Mouse (Mus musculus): ENCODE measurements around the gene Ubtd2. TPM values are rescaled to one million over a fixed set of nuclear protein-coding genes. Genes with fewer than 3 reads are reported as not detected.

The Ubtd2 gene
- polyA plus RNA-seq, 1 experiment, result 2.4 TPM

DNA sequence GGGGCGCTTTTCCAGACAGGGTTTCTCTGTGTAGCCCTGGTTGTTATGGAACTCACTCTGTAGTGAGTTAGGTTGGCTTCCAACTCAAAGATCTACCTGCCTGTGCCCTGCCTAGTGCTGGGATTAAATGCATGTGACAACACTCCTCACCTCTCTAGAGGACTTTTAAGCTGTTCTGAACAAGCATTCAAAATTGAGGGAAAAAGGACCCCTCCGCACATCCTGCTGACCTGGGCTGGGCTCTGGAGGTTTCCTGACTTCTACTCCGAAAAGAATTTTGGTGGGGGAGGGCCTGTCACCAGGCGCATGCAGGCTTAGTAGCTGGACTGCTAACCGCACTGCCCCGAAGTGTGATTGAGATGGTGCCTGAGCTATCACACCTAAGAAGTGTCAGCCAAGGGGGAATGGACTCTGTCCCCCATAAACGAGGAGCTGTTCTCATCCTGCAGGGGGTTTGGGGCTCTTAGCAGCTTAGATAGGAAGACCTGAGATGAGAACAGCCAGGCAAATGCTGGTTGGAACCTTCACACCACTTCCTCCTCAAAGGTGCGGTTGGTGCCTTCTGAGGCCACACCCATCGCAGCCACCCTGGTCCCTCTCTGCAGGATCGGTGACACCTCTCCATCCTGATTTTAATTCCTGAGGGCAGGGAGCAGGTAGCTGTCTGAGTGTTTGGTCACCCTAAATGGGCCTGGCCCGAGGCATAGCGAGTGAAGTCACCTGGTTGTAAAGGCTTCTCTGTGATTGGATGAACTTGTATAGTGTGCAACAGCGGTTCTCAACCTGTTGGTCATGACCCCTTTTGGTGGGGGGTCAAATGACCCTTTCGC lies 98.4 kb downstream of the Ubtd2 start:
- Histone ChIP-seq H3K27me3 (ENCODE audit: control insufficient read depth, insufficient read depth, low read length) (no peaks in the 10 kb centered on the region), H3K36me3 (ENCODE audit: control insufficient read depth, insufficient read depth, low read length) (peaks cover 14% of the 10 kb centered on the region), H3K4me1 (ENCODE audit: control insufficient read depth, insufficient read depth, insufficient read length) (peaks cover 74% of the 10 kb centered on the region), H3K4me3 (ENCODE audit: extremely low read depth, insufficient read depth, insufficient read length) (no peak overlapping the region), H3K27ac (ENCODE audit: insufficient read depth, low read length) (peak overlapping the region; percentile 85)
- WGBS, result 34% methylated on average over 14 of the region's 14 CpGs
- no peak for TF ChIP-seq CTCF (IDR thresholded peaks at IDR 0.05; ENCODE audit: extremely low read depth, insufficient read depth, insufficient read length, insufficient replicate concordance)
- TF ChIP-seq POLR2A (IDR thresholded peaks at IDR 0.05; ENCODE audit: low read depth, low read length), result no peak
- peak in 1 of 2 experiments; percentile 67 for DNase-seq (ENCODE audit: low read depth in 1 of 2, low spot score in 2 of 2)

GRCm38 (mm10) chr11:32554141-32555091 lies 99.2 kb downstream of the Ubtd2 start:
- 35% methylated on average over 14 of the region's 14 CpGs for WGBS
- H3K4me1 ChIP-seq (ENCODE audit: control insufficient read depth, insufficient read depth, insufficient read length), result peaks cover 79% of the 10 kb centered on the region
- no peaks in the 10 kb centered on the region for H3K27me3 ChIP-seq (ENCODE audit: control insufficient read depth, insufficient read depth, low read length)
- no peak for DNase-seq (ENCODE audit: low read depth in 1 of 2, low spot score in 2 of 2)
- peaks cover 14% of the 10 kb centered on the region for H3K36me3 ChIP-seq (ENCODE audit: control insufficient read depth, insufficient read depth, low read length)
- H3K4me3 ChIP-seq (ENCODE audit: extremely low read depth, insufficient read depth, insufficient read length), result no peak overlapping the region
- peak overlapping the region; percentile 87 for H3K27ac ChIP-seq (ENCODE audit: insufficient read depth, low read length)
- no peak for TF ChIP-seq CTCF (IDR thresholded peaks at IDR 0.05; ENCODE audit: extremely low read depth, insufficient read depth, insufficient read length, insufficient replicate concordance)
- TF ChIP-seq POLR2A (IDR thresholded peaks at IDR 0.05; ENCODE audit: low read depth, low read length), result no peak

DNA sequence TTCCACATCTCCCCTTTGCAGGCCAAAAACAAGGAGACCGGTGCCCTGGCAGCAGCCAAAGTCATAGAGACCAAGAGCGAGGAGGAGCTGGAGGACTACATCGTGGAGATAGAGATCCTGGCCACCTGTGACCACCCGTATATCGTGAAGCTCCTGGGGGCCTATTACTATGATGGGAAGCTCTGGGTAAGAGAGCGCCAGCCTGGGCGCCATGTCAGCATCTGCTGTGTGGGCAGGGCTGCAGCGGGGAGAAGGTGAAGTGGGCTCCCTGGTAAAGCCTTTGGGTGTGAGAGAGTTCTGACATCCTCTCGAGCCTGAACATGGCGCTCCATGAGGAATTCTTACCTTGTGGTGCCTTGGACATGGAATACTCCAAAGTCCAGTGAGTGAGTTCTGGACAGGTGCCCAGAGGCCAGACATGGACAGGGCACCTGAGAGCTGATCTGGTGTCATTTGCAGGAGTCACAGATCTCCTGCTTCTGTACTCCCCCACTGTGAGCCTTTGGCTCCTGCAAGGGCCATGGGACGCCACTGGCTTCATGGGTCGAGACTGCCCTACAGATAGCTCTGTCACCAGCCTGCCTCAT lies 100.0 kb downstream of the Ubtd2 start:
- peak overlapping the region; percentile 87 for H3K27ac ChIP-seq (ENCODE audit: insufficient read depth, low read length)
- peaks cover 14% of the 10 kb centered on the region for H3K36me3 ChIP-seq (ENCODE audit: control insufficient read depth, insufficient read depth, low read length)
- H3K27me3 ChIP-seq (ENCODE audit: control insufficient read depth, insufficient read depth, low read length), result no peaks in the 10 kb centered on the region
- peaks cover 77% of the 10 kb centered on the region for H3K4me1 ChIP-seq (ENCODE audit: control insufficient read depth, insufficient read depth, insufficient read length)
- TF ChIP-seq POLR2A (IDR thresholded peaks at IDR 0.05; ENCODE audit: low read depth, low read length) (no peak), CTCF (IDR thresholded peaks at IDR 0.05; ENCODE audit: extremely low read depth, insufficient read depth, insufficient read length, insufficient replicate concordance) (no peak)
- WGBS, result 70% methylated on average over 12 of the region's 12 CpGs
- no peak for DNase-seq (ENCODE audit: low read depth in 1 of 2, low spot score in 2 of 2)
- no peak overlapping the region for H3K4me3 ChIP-seq (ENCODE audit: extremely low read depth, insufficient read depth, insufficient read length)

DNA sequence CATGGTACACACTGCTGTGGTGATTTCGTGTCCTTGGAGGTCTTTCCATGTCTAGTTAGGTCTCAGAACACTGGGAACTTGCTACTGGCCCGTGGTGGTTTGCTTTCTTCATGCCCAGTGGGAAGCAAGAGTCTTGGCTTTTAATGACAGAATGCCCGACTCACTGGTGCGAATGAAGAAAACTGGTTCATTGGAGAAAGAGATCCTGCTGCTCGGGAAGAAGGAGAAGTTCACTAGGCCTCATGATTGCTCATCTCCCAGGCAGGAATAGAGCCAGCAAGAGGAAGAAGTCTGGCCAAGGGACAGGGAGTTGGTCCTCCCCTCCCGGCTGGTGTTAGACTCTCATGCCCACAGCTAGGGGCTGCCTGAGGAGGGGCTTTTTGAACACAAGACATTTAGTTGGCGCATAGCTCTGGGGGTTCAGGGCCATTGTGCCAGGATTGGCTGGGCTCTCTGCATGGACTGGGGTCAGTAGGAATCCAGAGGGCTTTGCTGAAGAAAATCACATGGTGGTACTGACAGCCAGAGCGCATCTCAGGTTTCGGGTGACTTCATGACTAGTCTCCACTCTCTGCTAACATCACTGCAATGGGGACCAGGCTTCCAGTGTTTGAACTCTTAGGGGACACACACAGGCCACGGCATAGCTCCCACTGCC lies 101.3 kb downstream of the Ubtd2 start:
- H3K27me3 ChIP-seq (ENCODE audit: control insufficient read depth, insufficient read depth, low read length), result no peaks in the 10 kb centered on the region
- no peak overlapping the region for H3K27ac ChIP-seq (ENCODE audit: insufficient read depth, low read length)
- WGBS, result 83% methylated on average over 10 of the region's 10 CpGs
- DNase-seq (ENCODE audit: low read depth in 1 of 2, low spot score in 2 of 2), result no peak
- H3K36me3 ChIP-seq (ENCODE audit: control insufficient read depth, insufficient read depth, low read length), result peaks cover 14% of the 10 kb centered on the region
- no peak overlapping the region for H3K4me3 ChIP-seq (ENCODE audit: extremely low read depth, insufficient read depth, insufficient read length)
- TF ChIP-seq CTCF (IDR thresholded peaks at IDR 0.05; ENCODE audit: extremely low read depth, insufficient read depth, insufficient read length, insufficient replicate concordance) (no peak), POLR2A (IDR thresholded peaks at IDR 0.05; ENCODE audit: low read depth, low read length) (no peak)
- H3K4me1 ChIP-seq (ENCODE audit: control insufficient read depth, insufficient read depth, insufficient read length), result peaks cover 69% of the 10 kb centered on the region

DNA sequence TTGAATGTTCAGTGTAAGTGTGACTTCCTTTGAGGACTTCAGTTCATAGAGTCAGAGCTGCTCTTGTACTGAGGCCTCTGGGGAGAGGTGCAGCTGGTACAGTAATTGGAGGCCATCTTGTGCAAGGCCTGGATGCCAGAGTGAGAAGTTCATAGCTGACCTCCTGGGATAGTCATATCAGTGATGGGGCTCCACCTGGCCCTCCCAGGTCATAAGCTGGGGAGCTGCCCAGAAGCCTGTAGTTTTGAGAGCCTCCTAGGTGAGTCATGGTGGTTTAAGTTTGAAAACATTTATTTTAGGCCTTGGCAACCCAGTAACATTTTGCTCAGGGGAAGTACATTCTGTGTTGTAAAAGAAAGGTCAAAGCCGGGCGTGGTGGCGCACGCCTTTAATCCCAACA lies 102.9 kb downstream of the Ubtd2 start:
- Histone ChIP-seq H3K4me1 (ENCODE audit: control insufficient read depth, insufficient read depth, insufficient read length) (peaks cover 68% of the 10 kb centered on the region), H3K36me3 (ENCODE audit: control insufficient read depth, insufficient read depth, low read length) (peaks cover 17% of the 10 kb centered on the region), H3K27ac (ENCODE audit: insufficient read depth, low read length) (0 out of 2 replicates have a peak overlapping the region, but pooled peaks have one; percentile 3), H3K27me3 (ENCODE audit: control insufficient read depth, insufficient read depth, low read length) (no peaks in the 10 kb centered on the region), H3K4me3 (ENCODE audit: extremely low read depth, insufficient read depth, insufficient read length) (no peak overlapping the region)
- 55% methylated on average over 4 of the region's 4 CpGs for WGBS
- TF ChIP-seq CTCF (IDR thresholded peaks at IDR 0.05; ENCODE audit: extremely low read depth, insufficient read depth, insufficient read length, insufficient replicate concordance) (no peak), POLR2A (IDR thresholded peaks at IDR 0.05; ENCODE audit: low read depth, low read length) (no peak)
- no peak for DNase-seq (ENCODE audit: low read depth in 1 of 2, low spot score in 2 of 2)

- DNase-seq (ENCODE audit: low read depth in 1 of 2, low spot score in 2 of 2), result peak in 1 of 2 experiments; percentile 69
- Histone ChIP-seq H3K36me3 (ENCODE audit: control insufficient read depth, insufficient read depth, low read length) (peaks cover 17% of the 10 kb centered on the region), H3K4me1 (ENCODE audit: control insufficient read depth, insufficient read depth, insufficient read length) (peaks cover 67% of the 10 kb centered on the region), H3K27ac (ENCODE audit: insufficient read depth, low read length) (peak overlapping the region; percentile 68), H3K27me3 (ENCODE audit: control insufficient read depth, insufficient read depth, low read length) (no peaks in the 10 kb centered on the region), H3K4me3 (ENCODE audit: extremely low read depth, insufficient read depth, insufficient read length) (no peak overlapping the region)
- no peak for TF ChIP-seq POLR2A (IDR thresholded peaks at IDR 0.05; ENCODE audit: low read depth, low read length)
- no peak for TF ChIP-seq CTCF (IDR thresholded peaks at IDR 0.05; ENCODE audit: extremely low read depth, insufficient read depth, insufficient read length, insufficient replicate concordance)
- 12% methylated on average over 8 of the region's 8 CpGs for WGBS
These were observed 103.5 kb downstream of the Ubtd2 start for GRCm38 (mm10) chr11:32558677-32559076.
